Mouse (Mus musculus) left cerebral cortex, adult 9 months (tissue): ENCODE data around the gene Rnf207.

Source experiments
- DNase-seq, 2 experiments: peaks; one replicate each; pipeline ENCODE4 v3.0.0; 2022; ENCODE audit warnings: low spot score in 2 of 2

Gene Rnf207

GRCm38 (mm10) chr4:152294188-152294929, 24.4 kb downstream of the Rnf207 start:
- no peak for DNase-seq

- no peak for DNase-seq
Observed at GRCm38 (mm10) chr4:152292102-152292765, 26.6 kb downstream of the Rnf207 start.

- DNase-seq = no peak
Observed at GRCm38 (mm10) chr4:152291562-152291961, 27.2 kb downstream of the Rnf207 start, which contains the start of gene Hes3. TSS of gene Hes3 (minus strand) at chr4:152291662.

GRCm38 (mm10) chr4:152290991-152291390, 27.8 kb downstream of the Rnf207 start:
- DNase-seq = no peak

GRCm38 (mm10) chr4:152290385-152290784, 28.4 kb downstream of the Rnf207 start:
- no peak for DNase-seq

GRCm38 (mm10) chr4:152288398-152288945, 30.3 kb downstream of the Rnf207 start:
- DNase-seq = no peak

GRCm38 (mm10) chr4:152287317-152288120, 31.3 kb downstream of the Rnf207 start:
- no peak for DNase-seq

- no peak for DNase-seq
Observed at GRCm38 (mm10) chr4:152286887-152287286, 31.9 kb downstream of the Rnf207 start.

- peak in 1 of 2 experiments; percentile 52 for DNase-seq
Observed at GRCm38 (mm10) chr4:152286183-152286582, 32.6 kb downstream of the Rnf207 start.

- DNase-seq = peak in 1 of 2 experiments; percentile 48
Observed at GRCm38 (mm10) chr4:152285505-152285904, 33.3 kb downstream of the Rnf207 start.

- peak; percentile 60 to 88 for DNase-seq
Observed at GRCm38 (mm10) chr4:152283186-152283950, 35.4 kb downstream of the Rnf207 start.

GRCm38 (mm10) chr4:152282721-152283120, 36.1 kb downstream of the Rnf207 start:
- DNase-seq = no peak

- no peak for DNase-seq
Observed at GRCm38 (mm10) chr4:152281601-152282000, 37.2 kb downstream of the Rnf207 start.

GRCm38 (mm10) chr4:152278986-152279385, 39.8 kb downstream of the Rnf207 start:
- DNase-seq = peak in 1 of 2 experiments; percentile 70

GRCm38 (mm10) chr4:152277916-152278315, 40.9 kb downstream of the Rnf207 start:
- DNase-seq = no peak

- DNase-seq = no peak
Observed at GRCm38 (mm10) chr4:152276389-152277347, 42.1 kb downstream of the Rnf207 start.

- no peak for DNase-seq
Observed at GRCm38 (mm10) chr4:152274681-152275131, 44.1 kb downstream of the Rnf207 start.

- DNase-seq = peak in 1 of 2 experiments; percentile 44
Observed at GRCm38 (mm10) chr4:152273621-152274236, 45.1 kb downstream of the Rnf207 start, which contains the start of gene Gpr153. TSS of gene Gpr153 (plus strand) at chr4:152274232.

- DNase-seq = no peak
Observed at GRCm38 (mm10) chr4:152273191-152273590, 45.6 kb downstream of the Rnf207 start.
